Mouse (Mus musculus): ENCODE results near the gene Stip1.

DNA sequence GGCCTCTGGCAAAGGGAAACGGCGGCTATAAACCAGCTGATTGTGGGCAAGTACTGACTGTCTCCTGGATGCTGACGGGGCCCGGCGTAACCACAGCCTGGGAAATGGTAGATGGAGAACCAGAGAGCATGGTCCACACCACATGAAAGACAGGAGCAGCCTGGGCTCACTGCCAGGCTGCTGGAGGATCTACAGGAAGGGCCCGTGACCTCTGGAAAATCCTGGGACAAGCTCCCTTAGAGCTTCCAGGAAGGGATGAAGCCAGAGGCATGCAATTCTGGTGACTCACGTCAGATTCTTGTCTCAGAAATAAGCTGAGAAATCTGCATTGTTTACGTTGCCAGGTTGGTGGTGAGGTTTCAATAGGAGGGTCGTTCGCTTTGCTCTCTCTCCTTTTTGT lies 15.0 kb upstream of the Stip1 start:
- TF ChIP-seq CTCF (IDR thresholded peaks at IDR 0.05; ENCODE audit: extremely low read depth, insufficient read depth, insufficient read length, insufficient replicate concordance) (no peak), POLR2A (IDR thresholded peaks at IDR 0.05; ENCODE audit: low read depth, low read length) (no peak)

All from spleen, adult 2 months (tissue).